Mouse (Mus musculus) MEL (cell line): ENCODE measurements at regions not wholly inside any gene's neighbourhood (a gene's known extent, or its start where the extent isn't known, plus 50 kb on each side); places are given as distances from the start of the nearest gene placed in this dataset.

Experiments used
- DNase-seq: peaks from one replicate; pipeline ENCODE4 v3.0.0; 2011; ENCODE audit warnings: low read depth, low spot score
- H3K27ac ChIP-seq: 2 replicates; pipeline ENCODE4 v1.5.1; 2012; ENCODE audit warnings: low read depth, mild to moderate bottlenecking, control low read depth, low read length, moderate library complexity; ENCODE audit not compliant: control insufficient read depth
- H3K27me3 ChIP-seq, 2 experiments: fragments of 150-350 bp in 1 of 2; sonication (generic) in 1 of 2; 2 replicates each; pipeline ENCODE4 v1.6.1; 2012; ENCODE audit warnings: low read length in 2 of 2, mild to moderate bottlenecking in 2 of 2, improper control_type of control experiment in 1 of 2, moderate library complexity in 1 of 2; ENCODE audit not compliant: insufficient read depth in 2 of 2, control insufficient read depth in 1 of 2
- H3K36me3 ChIP-seq, 2 experiments: 2 replicates each; pipeline ENCODE4 v1.6.1; 2012 to 2014; ENCODE audit warnings: low read length in 2 of 2, improper control_type of control experiment in 1 of 2, inconsistent platforms in 1 of 2, mild to moderate bottlenecking in 1 of 2; ENCODE audit not compliant: insufficient read depth in 2 of 2, control insufficient read depth in 1 of 2
- H3K4me1 ChIP-seq, 2 experiments: fragments of 150-350 bp in 1 of 2; sonication (generic) in 1 of 2; 2 replicates each; pipeline ENCODE4 v1.6.1; 2012; ENCODE audit warnings: low read length in 2 of 2, improper control_type of control experiment in 1 of 2, mild to moderate bottlenecking in 1 of 2; ENCODE audit not compliant: insufficient read depth in 2 of 2, control insufficient read depth in 1 of 2
- H3K4me3 ChIP-seq, 2 experiments: fragments of 150-350 bp in 1 of 2; sonication (generic) in 1 of 2; 2 replicates each; pipeline ENCODE4 v1.5.1; 2012; ENCODE audit warnings: low read depth in 2 of 2, low read length in 2 of 2, mild to moderate bottlenecking in 2 of 2, moderate library complexity in 2 of 2, control low read depth in 1 of 2, improper control_type of control experiment in 1 of 2; ENCODE audit not compliant: control insufficient read depth in 1 of 2, insufficient read depth in 1 of 2
- H3K79me2 ChIP-seq: 2 replicates; pipeline ENCODE4 v1.6.1; 2012; ENCODE audit warnings: mild to moderate bottlenecking, low read length, moderate library complexity; ENCODE audit not compliant: control insufficient read depth, poor library complexity, insufficient read depth
- H3K9ac ChIP-seq: 2 replicates; pipeline ENCODE4 v1.6.1; 2012; ENCODE audit warnings: low read depth, mild to moderate bottlenecking, control low read depth, low read length, moderate library complexity; ENCODE audit not compliant: control insufficient read depth, poor library complexity, severe bottlenecking
- H3K9me3 ChIP-seq: fragments of 150-350 bp; sonication (generic); replicated peaks from 2 replicates; pipeline ENCODE4 v1.6.1; 2012; ENCODE audit warnings: mild to moderate bottlenecking, low read length, improper control_type of control experiment, moderate library complexity; ENCODE audit not compliant: insufficient read depth
- CHD2 ChIP-seq: IDR thresholded peaks from 2 replicates; pipeline ENCODE4 v1.6.1; 2011; ENCODE audit warnings: low read length, improper control_type of control experiment
- CTCF ChIP-seq, 3 experiments: IDR thresholded peaks in 2 of 3; conservative IDR thresholded peaks in 1 of 3; 2 replicates each; pipeline ENCODE4 v1.5.1; 2011 to 2012; ENCODE audit warnings: low read length in 3 of 3, low read depth in 2 of 3, mild to moderate bottlenecking in 2 of 3, improper control_type of control experiment in 1 of 3, inconsistent platforms in 1 of 3, mixed read lengths in 1 of 3, moderate library complexity in 1 of 3; ENCODE audit not compliant: control insufficient read depth in 1 of 3, insufficient read depth in 1 of 3, poor library complexity in 1 of 3, severe bottlenecking in 1 of 3
- ELF1 ChIP-seq: IDR thresholded peaks from 2 replicates; pipeline ENCODE4 v1.6.1; 2014; ENCODE audit warnings: low read depth, mild to moderate bottlenecking, inconsistent platforms, low read length, improper control_type of control experiment, moderate library complexity
- EP300 ChIP-seq, 2 experiments: IDR thresholded peaks; 2 replicates each; pipeline ENCODE4 v1.6.1; 2011; ENCODE audit warnings: improper control_type of control experiment in 2 of 2, low read length in 2 of 2, low read depth in 1 of 2, mild to moderate bottlenecking in 1 of 2
- GABPA ChIP-seq: IDR thresholded peaks from 2 replicates; pipeline ENCODE4 v1.6.1; 2012; ENCODE audit warnings: low read depth, mild to moderate bottlenecking, inconsistent platforms, low read length, improper control_type of control experiment, moderate library complexity
- HCFC1 ChIP-seq: IDR thresholded peaks from 2 replicates; pipeline ENCODE4 v1.6.1; 2012; ENCODE audit warnings: low read depth, mild to moderate bottlenecking, inconsistent platforms, low read length, improper control_type of control experiment, moderate library complexity
- JUND ChIP-seq: IDR thresholded peaks from 2 replicates; pipeline ENCODE4 v1.6.1; 2011; ENCODE audit warnings: low read depth, mild to moderate bottlenecking, improper control_type of control experiment, low read length
- MAFK ChIP-seq: IDR thresholded peaks from 2 replicates; pipeline ENCODE4 v1.6.1; 2011; ENCODE audit warnings: low read depth, mild to moderate bottlenecking, low read length, improper control_type of control experiment, borderline replicate concordance
- MAX ChIP-seq: IDR thresholded peaks from 2 replicates; pipeline ENCODE4 v1.6.1; 2011; ENCODE audit warnings: low read length, improper control_type of control experiment
- MAZ ChIP-seq: IDR thresholded peaks from 2 replicates; pipeline ENCODE4 v1.6.1; 2012; ENCODE audit warnings: low read depth, mild to moderate bottlenecking, inconsistent platforms, low read length, improper control_type of control experiment
- MEF2A ChIP-seq: IDR thresholded peaks from 2 replicates; pipeline ENCODE4 v1.6.1; 2014; ENCODE audit warnings: low read depth, mild to moderate bottlenecking, inconsistent platforms, low read length, improper control_type of control experiment; ENCODE audit not compliant: poor library complexity, insufficient replicate concordance, severe bottlenecking; ENCODE audit errors: extremely low read depth
- MYB ChIP-seq: IDR thresholded peaks from 2 replicates; pipeline ENCODE4 v1.6.1; 2011; ENCODE audit warnings: mild to moderate bottlenecking, low read depth, low read length, improper control_type of control experiment
- MYC ChIP-seq: IDR thresholded peaks from 2 replicates; pipeline ENCODE4 v1.6.1; 2011; ENCODE audit warnings: low read depth, mild to moderate bottlenecking, low read length, improper control_type of control experiment, moderate library complexity
- POLR2A ChIP-seq, 2 experiments: IDR thresholded peaks; 2 replicates each; pipeline ENCODE4 v1.6.1; 2011 to 2012; ENCODE audit warnings: low read length in 2 of 2, mild to moderate bottlenecking in 2 of 2, control low read depth in 1 of 2, improper control_type of control experiment in 1 of 2, low read depth in 1 of 2, moderate library complexity in 1 of 2; ENCODE audit not compliant: control insufficient read depth in 1 of 2, insufficient read depth in 1 of 2, poor library complexity in 1 of 2
- POLR2AphosphoS5 ChIP-seq: IDR thresholded peaks from 2 replicates; pipeline ENCODE4 v1.6.1; 2012; ENCODE audit warnings: low read depth, borderline replicate concordance, mild to moderate bottlenecking, inconsistent platforms, low read length, moderate library complexity, mixed read lengths
- RCOR1 ChIP-seq: IDR thresholded peaks from 2 replicates; pipeline ENCODE4 v1.6.1; 2012; ENCODE audit warnings: low read depth, mild to moderate bottlenecking, inconsistent platforms, low read length, improper control_type of control experiment
- SMC3 ChIP-seq: IDR thresholded peaks from 2 replicates; pipeline ENCODE4 v1.6.1; 2011; ENCODE audit warnings: low read depth, low read length, improper control_type of control experiment
- TAL1 ChIP-seq: IDR thresholded peaks from 2 replicates; pipeline ENCODE4 v1.6.1; 2012; ENCODE audit warnings: mild to moderate bottlenecking, inconsistent platforms, low read length, moderate library complexity, mixed read lengths
- USF1 ChIP-seq: IDR thresholded peaks from 2 replicates; pipeline ENCODE4 v1.6.1; 2014; ENCODE audit warnings: low read depth, mild to moderate bottlenecking, inconsistent platforms, low read length, improper control_type of control experiment, moderate library complexity
- USF2 ChIP-seq, 2 experiments: IDR thresholded peaks; 2 replicates each; pipeline ENCODE4 v1.6.1; 2011 to 2012; ENCODE audit warnings: improper control_type of control experiment in 2 of 2, low read length in 2 of 2, borderline replicate concordance in 1 of 2, inconsistent platforms in 1 of 2, low read depth in 1 of 2, mild to moderate bottlenecking in 1 of 2; ENCODE audit not compliant: insufficient read depth in 1 of 2
- ZC3H11A ChIP-seq: IDR thresholded peaks from 2 replicates; pipeline ENCODE4 v1.6.1; 2012; ENCODE audit warnings: low read depth, mild to moderate bottlenecking, inconsistent platforms, low read length, improper control_type of control experiment
- ZMIZ1 ChIP-seq: IDR thresholded peaks from 2 replicates; pipeline ENCODE4 v1.6.1; 2012; ENCODE audit warnings: low read depth, mild to moderate bottlenecking, inconsistent platforms, low read length, improper control_type of control experiment, moderate library complexity
- ZNF384 ChIP-seq: IDR thresholded peaks from 2 replicates; pipeline ENCODE4 v1.6.1; 2012; ENCODE audit warnings: low read depth, mild to moderate bottlenecking, inconsistent platforms, low read length, improper control_type of control experiment

DNA sequence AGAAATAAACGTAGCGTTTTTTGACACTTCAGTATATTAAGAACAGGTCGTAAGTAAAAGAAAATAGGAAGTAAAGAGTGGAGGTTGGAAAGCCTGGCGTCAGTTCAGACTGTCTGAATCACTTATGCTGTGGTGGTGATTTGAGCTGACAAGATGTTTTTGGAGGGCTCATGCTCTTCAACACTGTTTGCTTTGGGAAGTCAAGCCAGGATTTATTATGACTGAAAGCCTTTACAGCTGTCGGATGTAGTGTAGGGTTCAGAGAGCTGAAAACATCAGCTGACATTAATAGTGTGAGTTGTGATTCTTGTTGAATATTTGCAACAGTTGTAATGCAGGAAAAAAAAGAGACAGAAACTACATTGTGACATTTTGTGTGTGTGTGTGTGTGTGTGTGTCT is 1062.9 kb upstream of the 4930412O13Rik start:
- H3K4me3 ChIP-seq: no peak overlapping the region
- no peak for DNase-seq
- no peak overlapping the region for H3K27ac ChIP-seq
- H3K36me3 ChIP-seq: no peaks in the 10 kb centered on the region
- no peak overlapping the region for H3K9ac ChIP-seq
- no peaks in the 10 kb centered on the region for H3K27me3 ChIP-seq
- no peaks in the 10 kb centered on the region for H3K4me1 ChIP-seq
- TF ChIP-seq CHD2 (no peak), RCOR1 (no peak), USF2 (IDR thresholded peaks at IDR 0.05; ENCODE audit: borderline replicate concordance in 1 of 2, insufficient read depth in 1 of 2, low read depth in 1 of 2, low read length in 2 of 2) (no peak), CTCF (IDR thresholded peaks at IDR 0.05 in 2 of 3, conservative IDR thresholded peaks at IDR 0.05 in 1 of 3; ENCODE audit: control insufficient read depth in 1 of 3, insufficient read depth in 1 of 3, low read depth in 2 of 3, low read length in 3 of 3, poor library complexity in 1 of 3, severe bottlenecking in 1 of 3) (no peak), HCFC1 (no peak), ZC3H11A (no peak), USF1 (no peak)
- H3K79me2 ChIP-seq: no peaks in the 10 kb centered on the region
- no peaks in the 10 kb centered on the region for H3K9me3 ChIP-seq

DNA sequence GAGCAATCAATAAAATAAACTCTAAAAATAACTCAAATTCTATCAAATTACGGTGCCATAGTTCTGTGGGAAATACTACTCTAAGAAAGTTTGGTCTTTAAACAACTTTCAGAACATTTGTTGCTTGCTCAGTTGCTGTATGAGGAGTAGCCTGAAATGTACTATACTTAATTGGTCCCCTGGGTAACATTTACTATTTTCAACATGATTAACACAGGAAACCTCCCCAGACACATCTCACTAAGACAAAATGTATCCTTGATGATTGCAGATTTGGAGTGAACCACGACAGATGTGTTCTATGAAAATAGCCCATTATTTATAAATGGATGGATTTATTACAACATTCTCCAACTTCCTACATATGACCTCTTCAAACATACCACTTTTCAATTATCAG is 1055.6 kb upstream of the 4930412O13Rik start:
- Histone ChIP-seq H3K79me2 (no peaks in the 10 kb centered on the region), H3K4me1 (no peaks in the 10 kb centered on the region), H3K36me3 (no peaks in the 10 kb centered on the region), H3K4me3 (no peak overlapping the region), H3K27ac (no peak overlapping the region)
- TF ChIP-seq MAFK: no peak
- TF ChIP-seq RCOR1: no peak
- TF ChIP-seq CTCF (IDR thresholded peaks at IDR 0.05 in 2 of 3, conservative IDR thresholded peaks at IDR 0.05 in 1 of 3; ENCODE audit: control insufficient read depth in 1 of 3, insufficient read depth in 1 of 3, low read depth in 2 of 3, low read length in 3 of 3, poor library complexity in 1 of 3, severe bottlenecking in 1 of 3): no peak
- no peak for TF ChIP-seq MAX
- no peak for TF ChIP-seq ZNF384
- no peak for TF ChIP-seq POLR2AphosphoS5
- TF ChIP-seq CHD2: no peak
- TF ChIP-seq POLR2A (IDR thresholded peaks at IDR 0.05; ENCODE audit: control insufficient read depth in 1 of 2, insufficient read depth in 1 of 2, low read depth in 1 of 2, low read length in 2 of 2, poor library complexity in 1 of 2): no peak
- TF ChIP-seq MEF2A: no peak
- TF ChIP-seq MAZ: no peak
- TF ChIP-seq MYB: no peak
- TF ChIP-seq GABPA: no peak
- TF ChIP-seq ZMIZ1: no peak
- no peak for TF ChIP-seq JUND
- no peak for TF ChIP-seq SMC3
- TF ChIP-seq EP300 (IDR thresholded peaks at IDR 0.05; ENCODE audit: low read depth in 1 of 2, low read length in 2 of 2): no peak
- no peak for TF ChIP-seq TAL1
- TF ChIP-seq ELF1: no peak
- TF ChIP-seq MYC: no peak
- TF ChIP-seq, all 39 proteins: peak for 0
- Histone ChIP-seq H3K9ac (no peak overlapping the region), H3K9me3 (no peaks in the 10 kb centered on the region), H3K27me3 (no peaks in the 10 kb centered on the region)
- DNase-seq: no peak
